In genomic region chr19:4089128-4089527, GRCm38 (mm10) we compare ENCODE assay signal across 26 mouse cellular contexts. TPM values are rescaled to one million over a fixed set of nuclear protein-coding genes. Genes with fewer than 3 reads are reported as not detected.
A peak's percentile ranks its signal among the peaks of the same experiment; 100 is the strongest.
DNase-seq lines count a peak whose midpoint lies in the region; ATAC-seq and TF ChIP-seq lines count a peak whose summit lies in the region.
"Had no signal": no experiment of that assay in that cellular context is flagged by ENCODE, and none has a peak within 500 bp of the region (broad histone marks: within the 10 kb centered on the region; RNA-seq: fewer than 3 reads in every experiment).

No protein-coding gene starts in this region.

- ATAC-seq in forebrain, embryonic 13.5 days: no peak
- no peak for ATAC-seq in forebrain, embryonic 11.5 days (replicated peaks; ENCODE audit: low FRiP score)
- ATAC-seq: activated CD4-positive, CD25-positive, alpha-beta regulatory T cell, adult 4 months; CD4-positive, CD25-positive, alpha-beta regulatory T cell, adult 4 months; forebrain, embryonic 15.5 days; Patski had no signal

- H3K36me3 ChIP-seq in forebrain, embryonic 13.5 days (ENCODE audit: poor library complexity, severe bottlenecking): no peaks in the 10 kb centered on the region
- H3K36me3 ChIP-seq in forebrain, embryonic 11.5 days (ENCODE audit: control insufficient read depth, insufficient read depth, low read length): no peaks in the 10 kb centered on the region
- H3K36me3 ChIP-seq: embryonic facial prominence, embryonic 13.5 days; embryonic facial prominence, embryonic 15.5 days; forebrain, embryonic 10.5 days; forebrain, embryonic 15.5 days; G1E had no signal

- H3K27me3 ChIP-seq in forebrain, embryonic 13.5 days: no peaks in the 10 kb centered on the region
- no peaks in the 10 kb centered on the region for H3K27me3 ChIP-seq in forebrain, embryonic 11.5 days (ENCODE audit: control insufficient read depth, insufficient read depth, low read length)
- H3K27me3 ChIP-seq: forebrain, embryonic 15.5 days had no signal

- no peak overlapping the region for H3K27ac ChIP-seq in forebrain, embryonic 13.5 days
- H3K27ac ChIP-seq in forebrain, embryonic 11.5 days (ENCODE audit: low read depth, low read length): no peak overlapping the region
- H3K27ac ChIP-seq: embryonic facial prominence, embryonic 13.5 days; embryonic facial prominence, embryonic 15.5 days; forebrain, embryonic 10.5 days; forebrain, embryonic 15.5 days had no signal

- no peak overlapping the region for H3K4me3 ChIP-seq in forebrain, embryonic 13.5 days
- no peak overlapping the region for H3K4me3 ChIP-seq in forebrain, embryonic 11.5 days (ENCODE audit: low read depth, low read length)
- H3K4me3 ChIP-seq: embryonic facial prominence, embryonic 13.5 days; embryonic facial prominence, embryonic 15.5 days; erythroblast, embryonic 14.5 days; forebrain, embryonic 10.5 days; forebrain, embryonic 15.5 days had no signal

- TF ChIP-seq CTCF in brain, embryonic 14.5 days (IDR thresholded peaks at IDR 0.05; ENCODE audit: borderline replicate concordance, extremely low read depth, insufficient read depth, insufficient read length): no peak

- peak; percentile 11 for DNase-seq in cerebellum, adult 11-12 months
- DNase-seq in cerebellum, adult 18-20 months: no peak
- DNase-seq in forebrain, embryonic 11.5 days (ENCODE audit: low spot score): no peak
- peak; percentile 34 for DNase-seq in layer of hippocampus, adult 11-12 months (ENCODE audit: low spot score)
- DNase-seq in layer of hippocampus, adult 9-10 months (ENCODE audit: low spot score): no peak
- DNase-seq in brain, embryonic 14.5 days (ENCODE audit: low read depth): peak; percentile 41
- DNase-seq: adrenal gland, adult 8-10 months; adrenal gland, postnatal 36 days; B cell, adult 2 months; cerebellum, adult 11 months; cerebellum, adult 8-10 months; cerebellum, postnatal 14 days; cerebellum, postnatal 36 days; embryo, embryonic 11 days had no signal

- WGBS in forebrain, embryonic 13.5 days: 50% methylated on average over 6 of the region's 6 CpGs
- WGBS in forebrain, embryonic 11.5 days: 65% methylated on average over 6 of the region's 6 CpGs

- H3K4me2 ChIP-seq in forebrain, embryonic 13.5 days: no peak overlapping the region
- no peak overlapping the region for H3K4me2 ChIP-seq in forebrain, embryonic 11.5 days (ENCODE audit: low read depth, low read length, severe bottlenecking)
- H3K4me2 ChIP-seq: embryonic facial prominence, embryonic 13.5 days; embryonic facial prominence, embryonic 15.5 days; forebrain, embryonic 15.5 days had no signal

- no peaks in the 10 kb centered on the region for H3K9me3 ChIP-seq in forebrain, embryonic 13.5 days (replicated peaks)
- no peaks in the 10 kb centered on the region for H3K9me3 ChIP-seq in forebrain, embryonic 11.5 days (ENCODE audit: control insufficient read depth, low read length)
- H3K9me3 ChIP-seq: embryonic facial prominence, embryonic 13.5 days; embryonic facial prominence, embryonic 15.5 days; forebrain, embryonic 10.5 days; forebrain, embryonic 15.5 days; G1E had no signal

- 0 out of 2 replicates have a peak overlapping the region, but pooled peaks have one; percentile 5 for H3K9ac ChIP-seq in forebrain, embryonic 13.5 days
- no peak overlapping the region for H3K9ac ChIP-seq in forebrain, embryonic 11.5 days (ENCODE audit: low read length)
- H3K9ac ChIP-seq: embryonic facial prominence, embryonic 13.5 days; embryonic facial prominence, embryonic 15.5 days; forebrain, embryonic 15.5 days had no signal

- peaks cover 6% of the 10 kb centered on the region for H3K4me1 ChIP-seq in forebrain, embryonic 13.5 days
- H3K4me1 ChIP-seq in forebrain, embryonic 11.5 days (replicated peaks; ENCODE audit: control insufficient read depth, insufficient read depth, low read length): no peaks in the 10 kb centered on the region
- H3K4me1 ChIP-seq: embryonic facial prominence, embryonic 13.5 days; embryonic facial prominence, embryonic 15.5 days; forebrain, embryonic 15.5 days had no signal

- TF ChIP-seq POLR2A in brain, embryonic 14.5 days (IDR thresholded peaks at IDR 0.05; ENCODE audit: borderline replicate concordance, extremely low read depth, insufficient read depth, insufficient read length, poor library complexity, severe bottlenecking): no peak

RNA-seq across cellular contexts. Expression of gene Cabp2, which starts 7.8 kb away (rescaled TPM):
- polyA plus RNA-seq in forebrain, embryonic 13.5 days (2015; fragmentation: Nextera tagmentation; extraction: Ambion mirVana): not detected in 2 replicates
- polyA plus RNA-seq in forebrain, embryonic 11.5 days (2014; fragmentation: Nextera tagmentation; extraction: Ambion mirVana): not detected in 2 replicates
- polyA plus RNA-seq in brain, embryonic 14.5 days (2012; rRNA removed): not detected in 2 replicates
- polyA plus RNA-seq: activated CD4-positive, CD25-positive, alpha-beta regulatory T cell, adult 4 months; CD4-positive, CD25-positive, alpha-beta regulatory T cell, adult 4 months; embryonic facial prominence, embryonic 11.5 days; embryonic facial prominence, embryonic 13.5 days; embryonic facial prominence, embryonic 15.5 days; erythroblast, embryonic 14.5 days; forebrain, embryonic 10.5 days; forebrain, embryonic 15.5 days; frontal cortex, adult 2 months; G1E; Patski had no signal

RNA-seq across cellular contexts. Expression of gene Cdk2ap2, which starts 7.9 kb away (rescaled TPM):
- polyA plus RNA-seq in forebrain, embryonic 13.5 days (2015; fragmentation: Nextera tagmentation; extraction: Ambion mirVana): 77.4 and 80.3 TPM in 2 replicates
- polyA plus RNA-seq in forebrain, embryonic 11.5 days (2014; fragmentation: Nextera tagmentation; extraction: Ambion mirVana): 73.6 and 83.9 TPM in 2 replicates
- 56.1 and 82.2 TPM in 2 replicates for polyA plus RNA-seq in brain, embryonic 14.5 days (2012; rRNA removed)

RNA-seq across cellular contexts. Expression of gene Pitpnm1, which starts 10.7 kb away (rescaled TPM):
- polyA plus RNA-seq in forebrain, embryonic 13.5 days (2015; fragmentation: Nextera tagmentation; extraction: Ambion mirVana): 21.1 and 32.0 TPM in 2 replicates
- polyA plus RNA-seq in forebrain, embryonic 11.5 days (2014; fragmentation: Nextera tagmentation; extraction: Ambion mirVana): 13.9 and 18.0 TPM in 2 replicates
- polyA plus RNA-seq in brain, embryonic 14.5 days (2012; rRNA removed): 149 and 158 TPM in 2 replicates

RNA-seq across cellular contexts. Expression of gene Gstp3, which starts 29.8 kb away (rescaled TPM):
- polyA plus RNA-seq in forebrain, embryonic 13.5 days (2015; fragmentation: Nextera tagmentation; extraction: Ambion mirVana): not detected in 2 replicates
- polyA plus RNA-seq in forebrain, embryonic 11.5 days (2014; fragmentation: Nextera tagmentation; extraction: Ambion mirVana): not detected in 2 replicates
- not detected in 2 replicates for polyA plus RNA-seq in brain, embryonic 14.5 days (2012; rRNA removed)
- polyA plus RNA-seq: embryonic facial prominence, embryonic 11.5 days; forebrain, embryonic 10.5 days; forebrain, embryonic 15.5 days; frontal cortex, adult 2 months; Patski had no signal

RNA-seq across cellular contexts. Expression of gene Aip, which starts 36.5 kb away (rescaled TPM):
- 73.7 and 75.9 TPM in 2 replicates for polyA plus RNA-seq in forebrain, embryonic 13.5 days (2015; fragmentation: Nextera tagmentation; extraction: Ambion mirVana)
- 52.3 and 59.0 TPM in 2 replicates for polyA plus RNA-seq in forebrain, embryonic 11.5 days (2014; fragmentation: Nextera tagmentation; extraction: Ambion mirVana)
- polyA plus RNA-seq in brain, embryonic 14.5 days (2012; rRNA removed): 80.0 and 88.6 TPM in 2 replicates

Comparison
In these comparisons a context has a peak if more than half of its experiments do, and no peak if none do; other contexts are left out.
1. DNase-seq: peak in cerebellum, adult 11-12 months (single experiment), layer of hippocampus, adult 11-12 months (single experiment) and brain, embryonic 14.5 days (single experiment); none in cerebellum, adult 18-20 months (0 of 2), forebrain, embryonic 11.5 days (single experiment) and layer of hippocampus, adult 9-10 months (single experiment).